ENCODE assay signal across 8 mouse cellular contexts in genomic region chr8:110619208-110619574, GRCm38 (mm10). TPM values are rescaled to one million over a fixed set of nuclear protein-coding genes. Genes with fewer than 3 reads are reported as not detected.
A peak's percentile ranks its signal among the peaks of the same experiment; 100 is the strongest.
DNase-seq lines count a peak whose midpoint lies in the region; ATAC-seq and TF ChIP-seq lines count a peak whose summit lies in the region.

No protein-coding gene starts in this region.

- DNase-seq in kidney, adult 2 months: no peak
- DNase-seq in kidney, adult 18-20 months: no peak
- no peak for DNase-seq in midbrain, embryonic 11.5 days (ENCODE audit: low spot score, missing footprints)
- DNase-seq in c-Kit-positive CD71-positive TER-119-positive erythroid progenitor cells, embryonic 14.5 days (ENCODE audit: low spot score): no peak
- DNase-seq in B cell, adult 2 months: no peak
- DNase-seq in cerebellum, adult 11 months: no peak

- H3K9me3 ChIP-seq in hindbrain, embryonic 15.5 days: no peaks in the 10 kb centered on the region
- H3K9me3 ChIP-seq in midbrain, embryonic 11.5 days (ENCODE audit: control insufficient read depth, low read length): no peaks in the 10 kb centered on the region

- H3K36me3 ChIP-seq in kidney, adult 2 months (ENCODE audit: control insufficient read depth, insufficient read depth, low read length): no peaks in the 10 kb centered on the region
- no peaks in the 10 kb centered on the region for H3K36me3 ChIP-seq in hindbrain, embryonic 15.5 days
- H3K36me3 ChIP-seq in midbrain, embryonic 11.5 days (ENCODE audit: control insufficient read depth, insufficient read depth, low read length): no peaks in the 10 kb centered on the region

- 0 out of 2 replicates have a peak, but pooled peaks have one; percentile 1 for ATAC-seq in hindbrain, embryonic 15.5 days (ENCODE audit: low FRiP score, low read depth)
- ATAC-seq in midbrain, embryonic 11.5 days (ENCODE audit: low FRiP score): no peak

- H3K4me3 ChIP-seq in kidney, adult 2 months (ENCODE audit: insufficient read depth, low read depth, low read length): peak overlapping the region; percentile 92
- peak overlapping the region; percentile 88 for H3K4me3 ChIP-seq in bone marrow, adult 2 months (replicated peaks; ENCODE audit: control insufficient read depth, low read depth, low read length)
- peak overlapping the region; percentile 98 for H3K4me3 ChIP-seq in hindbrain, embryonic 15.5 days
- H3K4me3 ChIP-seq in midbrain, embryonic 11.5 days (ENCODE audit: low read depth, low read length): peak overlapping the region; percentile 93

- H3K27me3 ChIP-seq in kidney, adult 2 months (replicated peaks; ENCODE audit: control insufficient read depth, insufficient read depth, low read length): no peaks in the 10 kb centered on the region
- no peaks in the 10 kb centered on the region for H3K27me3 ChIP-seq in hindbrain, embryonic 15.5 days
- H3K27me3 ChIP-seq in midbrain, embryonic 11.5 days (ENCODE audit: control insufficient read depth, insufficient read depth, low read length): no peaks in the 10 kb centered on the region; the same call in 1 of the 2 replicates

- H3K4me1 ChIP-seq in kidney, adult 2 months (ENCODE audit: control insufficient read depth, insufficient read depth, low read length): peaks cover 4% of the 10 kb centered on the region; the same call in 1 of the 2 replicates
- H3K4me1 ChIP-seq in bone marrow, adult 2 months (ENCODE audit: control insufficient read depth, insufficient read depth, low read length): no peaks in the 10 kb centered on the region; the same call in 1 of the 2 replicates
- peaks cover 35% of the 10 kb centered on the region for H3K4me1 ChIP-seq in hindbrain, embryonic 15.5 days (replicated peaks)
- peaks cover 10% of the 10 kb centered on the region for H3K4me1 ChIP-seq in midbrain, embryonic 11.5 days (ENCODE audit: control insufficient read depth, insufficient read depth, low read length)

- no peak for TF ChIP-seq CTCF in kidney, adult 2 months (conservative IDR thresholded peaks at IDR 0.05; ENCODE audit: insufficient read depth, insufficient read length, low read depth, low read length)
- TF ChIP-seq CTCF in bone marrow, adult 2 months (IDR thresholded peaks at IDR 0.05; ENCODE audit: control insufficient read depth, insufficient read depth, low read length): no peak

- 10% methylated on average over 8 of the region's 8 CpGs for WGBS in kidney, adult 2 months
- 20% methylated on average over 8 of the region's 8 CpGs for WGBS in bone marrow, adult 2 months
- WGBS in hindbrain, embryonic 15.5 days: 30% methylated on average over 8 of the region's 8 CpGs
- 27% methylated on average over 8 of the region's 8 CpGs for WGBS in midbrain, embryonic 11.5 days

- peak overlapping the region; percentile 77 for H3K4me2 ChIP-seq in hindbrain, embryonic 15.5 days
- peak overlapping the region; percentile 83 for H3K4me2 ChIP-seq in midbrain, embryonic 11.5 days

- no peak overlapping the region for H3K27ac ChIP-seq in kidney, adult 2 months (ENCODE audit: insufficient read depth, low read depth, low read length)
- H3K27ac ChIP-seq in bone marrow, adult 2 months (ENCODE audit: control insufficient read depth, insufficient read depth, low read depth, low read length, poor library complexity): no peak overlapping the region
- no peak overlapping the region for H3K27ac ChIP-seq in hindbrain, embryonic 15.5 days (replicated peaks)
- no peak overlapping the region for H3K27ac ChIP-seq in midbrain, embryonic 11.5 days (ENCODE audit: low read depth, low read length)

- TF ChIP-seq POLR2A in kidney, adult 2 months (IDR thresholded peaks at IDR 0.05; ENCODE audit: low read depth, low read length): no peak
- TF ChIP-seq POLR2A in bone marrow, adult 2 months (IDR thresholded peaks at IDR 0.05; ENCODE audit: borderline replicate concordance, control insufficient read depth, low read depth, low read length): no peak

- H3K9ac ChIP-seq in hindbrain, embryonic 15.5 days: peak overlapping the region; percentile 86
- H3K9ac ChIP-seq in midbrain, embryonic 11.5 days (ENCODE audit: low read length): peak overlapping the region; percentile 86

RNA-seq across cellular contexts. Expression of gene Vac14, which starts 0.8 kb away (rescaled TPM):
- polyA plus RNA-seq in kidney, adult 2 months (2012; rRNA removed): 36.8 and 39.1 TPM in 2 replicates
- polyA plus RNA-seq in bone marrow, adult 2 months (2011; ENCODE audit: insufficient read depth, insufficient read length, low replicate concordance, missing spikeins): 10.1 and 19.2 TPM in 2 replicates
- polyA plus RNA-seq in hindbrain, embryonic 15.5 days (2015; fragmentation: Nextera tagmentation; extraction: Ambion mirVana): 29.3 and 33.6 TPM in 2 replicates
- 31.9 and 33.8 TPM in 2 replicates for polyA plus RNA-seq in midbrain, embryonic 11.5 days (2014; fragmentation: Nextera tagmentation; extraction: Ambion mirVana)
